Mouse (Mus musculus): ENCODE results near the gene Jph2. TPM values are rescaled to one million over a fixed set of nuclear protein-coding genes. Genes with fewer than 3 reads are reported as not detected.

The Jph2 gene
- polyA plus RNA-seq (2014; fragmentation: Illumina TruSeq; extraction: RNeasy Lipid Tissue Mini Kit (QIAGEN cat#74804); ENCODE audit: low read depth, low replicate concordance) = 4.1 TPM

GRCm38 (mm10) chr2:163397905-163398304 is at the start of gene Jph2:
Jph2 (minus strand) TSS chr2:163397993.

GRCm38 (mm10) chr2:163438246-163438618 is 40.4 kb upstream of the Jph2 start, which contains the start of gene Gdap1l1:
Gdap1l1 (plus strand) TSS chr2:163438476.

GRCm38 (mm10) chr2:163424597-163424996 is 26.8 kb upstream of the Jph2 start, which contains the start of gene Oser1:
Oser1 (minus strand) TSS chr2:163424697.

Other genes with a start within 250 kb of the Jph2 start
- 1.2 TPM for gene Tox2, start 194.9 kb downstream of the Jph2 start, polyA plus RNA-seq (2014; fragmentation: Illumina TruSeq; extraction: RNeasy Lipid Tissue Mini Kit (QIAGEN cat#74804); ENCODE audit: low read depth, low replicate concordance)
- 48.4 TPM for gene Oser1, start 26.7 kb upstream of the Jph2 start, polyA plus RNA-seq (2014; fragmentation: Illumina TruSeq; extraction: RNeasy Lipid Tissue Mini Kit (QIAGEN cat#74804); ENCODE audit: low read depth, low replicate concordance)
- 1.4 TPM for gene Gdap1l1, start 40.5 kb upstream of the Jph2 start, polyA plus RNA-seq (2014; fragmentation: Illumina TruSeq; extraction: RNeasy Lipid Tissue Mini Kit (QIAGEN cat#74804); ENCODE audit: low read depth, low replicate concordance)
- gene Fitm2, start 74.6 kb upstream of the Jph2 start, polyA plus RNA-seq (2014; fragmentation: Illumina TruSeq; extraction: RNeasy Lipid Tissue Mini Kit (QIAGEN cat#74804); ENCODE audit: low read depth, low replicate concordance) = 44.0 TPM
- gene R3hdml, start 94.3 kb upstream of the Jph2 start, polyA plus RNA-seq (2014; fragmentation: Illumina TruSeq; extraction: RNeasy Lipid Tissue Mini Kit (QIAGEN cat#74804); ENCODE audit: low read depth, low replicate concordance) = not detected
- gene Hnf4a, start 108.8 kb upstream of the Jph2 start, polyA plus RNA-seq (2014; fragmentation: Illumina TruSeq; extraction: RNeasy Lipid Tissue Mini Kit (QIAGEN cat#74804); ENCODE audit: low read depth, low replicate concordance) = 5.8 TPM
- gene Ttpal, start 204.3 kb upstream of the Jph2 start, polyA plus RNA-seq (2014; fragmentation: Illumina TruSeq; extraction: RNeasy Lipid Tissue Mini Kit (QIAGEN cat#74804); ENCODE audit: low read depth, low replicate concordance) = 14.7 TPM
- 547 TPM for gene Serinc3, start 247.1 kb upstream of the Jph2 start, polyA plus RNA-seq (2014; fragmentation: Illumina TruSeq; extraction: RNeasy Lipid Tissue Mini Kit (QIAGEN cat#74804); ENCODE audit: low read depth, low replicate concordance)